Mouse (Mus musculus) heart, embryonic 11.5 days (tissue): ENCODE results near the gene D230025D16Rik. TPM values are rescaled to one million over a fixed set of nuclear protein-coding genes. Genes with fewer than 3 reads are reported as not detected.
A peak's percentile ranks its signal among the peaks of the same experiment; 100 is the strongest.

Experiments
- ATAC-seq: fragments of 200-750 bp; cut with Nextera tagmentation; replicated peaks from 2 replicates; pipeline ENCODE4 v1.8.0; 2017; ENCODE audit warnings: moderate library complexity; ENCODE audit not compliant: insufficient number of reproducible peaks, low FRiP score, low TSS enrichment
- H3K27ac ChIP-seq: fragments of 300-500 bp; sonication (generic); 2 replicates; pipeline ENCODE4 v1.5.1; 2014; ENCODE audit warnings: mild to moderate bottlenecking, low read depth, low read length
- H3K27me3 ChIP-seq: fragments of 300-500 bp; sonication (generic); 2 replicates; pipeline ENCODE4 v1.6.1; 2014; ENCODE audit warnings: mild to moderate bottlenecking, low read length, mixed read lengths; ENCODE audit not compliant: control insufficient read depth, insufficient read depth
- H3K36me3 ChIP-seq: fragments of 300-500 bp; sonication (generic); 2 replicates; pipeline ENCODE4 v1.6.1; 2014; ENCODE audit warnings: mild to moderate bottlenecking, low read length, moderate library complexity, mixed read lengths; ENCODE audit not compliant: control insufficient read depth, insufficient read depth
- H3K4me1 ChIP-seq: fragments of 300-500 bp; sonication (generic); 2 replicates; pipeline ENCODE4 v1.6.1; 2014; ENCODE audit warnings: low read length; ENCODE audit not compliant: control insufficient read depth, insufficient read depth
- H3K4me2 ChIP-seq: fragments of 300-500 bp; sonication (generic); 2 replicates; pipeline ENCODE4 v1.6.1; 2014; ENCODE audit warnings: mild to moderate bottlenecking, moderate library complexity
- H3K4me3 ChIP-seq: fragments of 300-500 bp; sonication (generic); 2 replicates; pipeline ENCODE4 v1.5.1; 2014; ENCODE audit warnings: low read depth, low read length
- H3K9ac ChIP-seq: fragments of 300-500 bp; sonication (generic); 2 replicates; pipeline ENCODE4 v1.6.1; 2014; ENCODE audit warnings: mild to moderate bottlenecking, low read depth, low read length, moderate library complexity
- H3K9me3 ChIP-seq: fragments of 300-500 bp; sonication (generic); replicated peaks from 2 replicates; pipeline ENCODE4 v1.6.1; 2016; ENCODE audit warnings: low read length; ENCODE audit not compliant: control insufficient read depth
- WGBS: fragments of 180-500 bp; shearing (Covaris S2); extraction: QIAGEN DNeasy Blood & Tissue Kit; methylation state at CpG from one replicate; pipeline ENCODE4 v1.1.7; 2014; ENCODE audit not compliant: insufficient replicate concordance; 5-methylcytosine and 5-hydroxymethylcytosine counted together
- polyA plus RNA-seq: library from polyadenylated mRNA; unstranded; fragments of >200 nt; fragmentation: Nextera tagmentation; extraction: Ambion mirVana; gene quantifications from 2 replicates; pipeline ENCODE4 v1.2.1, GENCODE M21; 2014

D230025D16Rik gene
- polyA plus RNA-seq, 1 experiment from 2014 or later = 20.9 TPM

- H3K27ac ChIP-seq = 0 out of 2 replicates have a peak overlapping the region, but pooled peaks have one; percentile 37
- peak; percentile 72 for ATAC-seq
Measured at GRCm38 (mm10) chr8:105254152-105254965, 29.4 kb downstream of the D230025D16Rik start.

DNA sequence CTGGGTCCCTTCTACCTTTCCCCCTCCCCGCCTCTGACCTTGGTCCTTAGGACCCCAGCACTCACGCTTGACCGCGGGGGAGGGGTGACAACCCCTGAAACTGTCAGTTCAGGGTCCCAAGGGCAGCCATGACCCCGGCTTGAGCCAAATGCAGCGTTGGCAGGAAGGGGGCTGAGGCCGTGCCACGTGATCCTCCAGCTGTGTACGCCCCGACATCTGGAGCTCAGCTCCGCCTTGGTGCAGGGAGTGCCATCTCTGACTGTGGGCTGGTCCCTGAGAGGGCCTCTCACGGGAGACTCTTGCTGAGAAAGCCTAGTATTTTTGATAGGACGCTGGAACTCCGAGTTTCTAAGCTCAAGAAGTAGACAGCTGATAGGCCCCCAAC, 30.0 kb downstream of the D230025D16Rik start, which contains the start of gene B3gnt9:
B3gnt9 (minus strand) TSS at position 188 of the 385 bp plus-strand sequence.
- peaks cover 32% of the 10 kb centered on the region for H3K27me3 ChIP-seq
- peak within 1 kb of the TSS; percentile 98 for H3K4me2 ChIP-seq
- H3K36me3 ChIP-seq = peaks cover 8% of the 10 kb centered on the region
- 1% methylated on average over 14 of the region's 14 CpGs for WGBS
- H3K4me3 ChIP-seq = peak within 1 kb of the TSS; percentile 72
- H3K9me3 ChIP-seq = no peaks in the 10 kb centered on the region
- ATAC-seq = peak; percentile 60
- peaks cover 25% of the 10 kb centered on the region for H3K4me1 ChIP-seq
- H3K27ac ChIP-seq = 0 out of 2 replicates have a peak within 1 kb of the TSS, but pooled peaks have one; percentile 37
- peak within 1 kb of the TSS; percentile 79 for H3K9ac ChIP-seq

More at GRCm38 (mm10) chr8:105254152-105254965, 29.4 kb downstream of the D230025D16Rik start:
- Histone ChIP-seq H3K4me2 (peak overlapping the region; percentile 98), H3K4me1 (peaks cover 25% of the 10 kb centered on the region), H3K9me3 (no peaks in the 10 kb centered on the region), H3K4me3 (peak overlapping the region; percentile 72), H3K9ac (peak overlapping the region; percentile 79), H3K36me3 (peaks cover 11% of the 10 kb centered on the region), H3K27me3 (peaks cover 27% of the 10 kb centered on the region)
- 1% methylated on average over 72 of the region's 74 CpGs for WGBS

GRCm38 (mm10) chr8:105257318-105258114, 32.6 kb downstream of the D230025D16Rik start:
- peaks cover 25% of the 10 kb centered on the region for H3K4me1 ChIP-seq
- no peaks in the 10 kb centered on the region for H3K9me3 ChIP-seq
- H3K9ac ChIP-seq = no peak overlapping the region
- H3K4me2 ChIP-seq = no peak overlapping the region
- H3K27ac ChIP-seq = no peak overlapping the region
- H3K36me3 ChIP-seq = no peaks in the 10 kb centered on the region
- no peak overlapping the region for H3K4me3 ChIP-seq
- WGBS = 66% methylated on average over 7 of the region's 7 CpGs
- H3K27me3 ChIP-seq = peaks cover 44% of the 10 kb centered on the region
- ATAC-seq = no peak

- peaks cover 16% of the 10 kb centered on the region for H3K4me1 ChIP-seq
- no peak overlapping the region for H3K27ac ChIP-seq
- H3K27me3 ChIP-seq = peaks cover 48% of the 10 kb centered on the region
- 0 out of 2 replicates have a peak overlapping the region, but pooled peaks have one; percentile 10 for H3K9ac ChIP-seq
- no peaks in the 10 kb centered on the region for H3K9me3 ChIP-seq
- ATAC-seq = no peak
- peak overlapping the region; percentile 44 for H3K4me3 ChIP-seq
- H3K36me3 ChIP-seq = no peaks in the 10 kb centered on the region
- WGBS = 2% methylated on average over 54 of the region's 55 CpGs
- H3K4me2 ChIP-seq = peak overlapping the region; percentile 88
Measured at GRCm38 (mm10) chr8:105258911-105259720, 34.2 kb downstream of the D230025D16Rik start.

DNA sequence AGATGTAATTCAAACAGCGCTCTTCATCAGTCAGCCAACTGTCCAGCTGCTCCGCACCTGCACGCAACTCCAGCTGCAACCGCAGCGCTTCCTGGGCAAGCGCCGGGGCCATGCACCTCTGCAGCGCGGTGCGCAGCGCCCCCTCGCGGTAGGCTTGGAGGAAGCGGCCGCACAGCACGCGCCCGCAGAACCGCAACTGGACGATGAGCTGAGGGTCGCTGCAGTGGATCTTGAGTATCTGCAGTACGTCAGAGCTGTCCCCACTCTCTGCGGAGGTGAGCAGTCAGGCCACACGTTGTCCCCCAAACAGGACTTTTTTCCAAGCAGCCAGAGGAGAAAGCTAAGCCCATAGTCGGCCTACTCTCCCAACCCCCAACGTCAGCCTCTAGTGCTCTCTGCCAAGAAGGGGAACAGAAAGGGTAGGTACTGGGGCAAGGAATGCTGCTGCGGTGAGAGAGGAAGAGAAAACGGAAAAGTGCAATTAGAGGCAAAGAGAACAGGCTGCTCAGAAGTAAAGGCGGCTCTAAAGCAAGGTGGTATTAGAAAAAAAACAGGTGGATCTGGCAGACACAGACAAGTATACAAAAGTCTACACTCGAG, 34.9 kb downstream of the D230025D16Rik start:
- Histone ChIP-seq H3K27me3 (peaks cover 48% of the 10 kb centered on the region), H3K27ac (no peak overlapping the region), H3K9me3 (no peaks in the 10 kb centered on the region), H3K9ac (no peak overlapping the region; the same call in 1 of the 2 replicates), H3K4me2 (peak overlapping the region; percentile 88), H3K36me3 (no peaks in the 10 kb centered on the region), H3K4me1 (peaks cover 15% of the 10 kb centered on the region), H3K4me3 (peak overlapping the region; percentile 44)
- 4% methylated on average over 30 of the region's 30 CpGs for WGBS
- ATAC-seq = peak; percentile 29; the same call in 1 of the 2 replicates

DNA sequence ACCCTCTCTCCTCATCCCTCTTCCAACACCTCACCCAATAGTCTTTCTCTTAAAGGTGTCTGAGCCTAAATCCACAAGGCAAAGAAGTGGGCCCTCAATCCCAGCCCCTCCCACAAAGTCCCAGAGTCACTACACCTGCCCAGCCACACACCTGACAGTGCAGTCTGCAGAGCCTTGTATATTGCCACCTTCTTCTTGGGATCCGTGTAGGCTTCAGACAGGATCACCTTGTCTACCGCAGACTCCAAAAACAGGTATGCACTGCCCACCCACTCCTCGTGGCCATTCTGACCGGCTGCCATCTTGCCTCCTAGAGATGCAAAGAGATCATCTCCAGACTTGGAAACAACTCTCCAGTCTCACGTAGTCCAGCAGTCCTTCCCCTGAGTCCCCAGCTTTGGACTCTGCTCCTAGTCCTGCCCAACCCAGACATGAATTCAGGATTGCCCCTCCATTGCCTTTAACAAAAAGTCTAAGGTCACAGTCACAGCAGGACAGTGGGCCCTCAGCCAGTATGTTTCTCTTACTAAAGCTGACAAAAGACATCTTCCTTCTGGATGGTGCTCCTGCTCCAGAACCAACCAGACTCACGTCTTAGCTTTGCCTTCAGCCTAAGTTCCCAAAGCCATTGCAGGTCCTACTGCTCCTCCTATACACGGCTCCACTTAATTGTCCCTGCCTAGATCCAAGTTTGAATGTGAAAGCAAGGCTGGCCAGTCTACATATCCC, 35.6 kb downstream of the D230025D16Rik start:
- Histone ChIP-seq H3K4me2 (no peak overlapping the region), H3K4me1 (peaks cover 10% of the 10 kb centered on the region), H3K9ac (no peak overlapping the region)

DNA sequence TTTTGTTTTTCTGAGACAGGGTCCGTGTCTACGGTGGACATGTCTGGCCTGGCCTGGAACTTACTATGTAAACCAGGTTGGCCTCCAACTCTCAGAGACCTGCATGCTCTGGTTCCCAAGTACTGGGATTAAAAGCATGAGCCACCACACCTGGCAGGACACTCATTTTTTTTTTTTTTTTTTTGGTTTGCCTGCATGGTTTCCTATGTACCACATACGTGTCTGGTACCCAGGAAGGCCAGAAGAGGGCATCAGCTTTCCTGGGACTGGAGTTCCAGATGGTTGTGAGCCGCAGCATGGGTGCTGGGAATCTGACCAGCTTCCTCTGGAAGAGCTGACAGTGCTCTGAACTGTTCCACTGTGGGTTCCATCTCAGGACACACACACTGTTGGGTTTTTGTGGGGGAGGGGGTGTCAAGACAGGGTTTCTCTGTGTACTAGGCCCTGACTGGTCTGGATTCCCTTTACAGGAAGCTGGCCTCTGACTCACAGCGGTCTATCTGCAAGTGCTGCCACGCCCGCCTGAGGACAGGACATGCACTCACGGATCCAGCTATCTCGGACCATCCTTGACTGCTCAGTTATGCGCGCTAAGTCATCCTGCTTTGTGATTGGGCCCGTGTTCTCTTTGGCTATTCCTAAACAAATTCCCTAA, 36.5 kb downstream of the D230025D16Rik start:
- Histone ChIP-seq H3K4me2 (no peak overlapping the region), H3K27ac (no peak overlapping the region), H3K4me1 (peaks cover 9% of the 10 kb centered on the region; the same call in 1 of the 2 replicates), H3K9ac (no peak overlapping the region), H3K36me3 (no peaks in the 10 kb centered on the region), H3K27me3 (peaks cover 46% of the 10 kb centered on the region), H3K9me3 (peaks cover 5% of the 10 kb centered on the region; the same call in 1 of the 2 replicates), H3K4me3 (no peak overlapping the region)
- no peak for ATAC-seq
- WGBS = 75% methylated on average over 12 of the region's 12 CpGs

More for the DNA sequence above, 35.6 kb downstream of the D230025D16Rik start:
- Histone ChIP-seq H3K9me3 (no peaks in the 10 kb centered on the region), H3K27ac (no peak overlapping the region), H3K27me3 (peaks cover 47% of the 10 kb centered on the region), H3K36me3 (no peaks in the 10 kb centered on the region), H3K4me3 (no peak overlapping the region)
- 67% methylated on average over 7 of the region's 7 CpGs for WGBS
- no peak for ATAC-seq
